Mouse (Mus musculus) cortical plate, adult 2 months (tissue): ENCODE measurements around the gene Ccdc106. TPM values are rescaled to one million over a fixed set of nuclear protein-coding genes. Genes with fewer than 3 reads are reported as not detected.

ENCODE experiments used
- H3K27ac ChIP-seq: fragments of 200-500 bp; 2 replicates; pipeline ENCODE4 v1.5.1; 2012; ENCODE audit warnings: low read length, control low read depth, inconsistent platforms; ENCODE audit not compliant: insufficient read depth
- H3K4me1 ChIP-seq: fragments of 200-500 bp; 2 replicates; pipeline ENCODE4 v1.6.1; 2011; ENCODE audit warnings: low read length; ENCODE audit not compliant: control insufficient read depth, insufficient read depth
- H3K4me3 ChIP-seq: fragments of 200-500 bp; 2 replicates; pipeline ENCODE4 v1.5.1; 2011; ENCODE audit warnings: mild to moderate bottlenecking, low read length, control low read depth; ENCODE audit not compliant: insufficient read depth
- CTCF ChIP-seq: fragments of 200-500 bp; IDR thresholded peaks from 2 replicates; pipeline ENCODE4 v1.5.1; 2011; ENCODE audit warnings: mild to moderate bottlenecking, control low read depth, low read length; ENCODE audit not compliant: insufficient read depth; ENCODE audit errors: extremely low read depth
- POLR2A ChIP-seq: fragments of 200-500 bp; IDR thresholded peaks from 2 replicates; pipeline ENCODE4 v1.6.1; 2011; ENCODE audit warnings: mild to moderate bottlenecking, low read length, control low read depth; ENCODE audit not compliant: insufficient read depth; ENCODE audit errors: extremely low read depth
- polyA plus RNA-seq: library from polyadenylated mRNA; depleted of rRNA; stranded (reverse); fragments of >200 nt; gene quantifications from 2 replicates; pipeline ENCODE4 v1.2.3, GENCODE M21; 2012

Gene Ccdc106
- polyA plus RNA-seq, 1 experiment, result 68.6 TPM

- H3K4me1 ChIP-seq, result no peaks in the 10 kb centered on the region; the same call in 1 of the 2 replicates
- TF ChIP-seq CTCF (peak; percentile 23; the same call in 1 of the 2 replicates), POLR2A (no peak)
- H3K4me3 ChIP-seq, result no peak overlapping the region
- no peak overlapping the region for H3K27ac ChIP-seq
These were observed 27.0 kb downstream of the Ccdc106 start for GRCm38 (mm10) chr7:5047313-5047712.

DNA sequence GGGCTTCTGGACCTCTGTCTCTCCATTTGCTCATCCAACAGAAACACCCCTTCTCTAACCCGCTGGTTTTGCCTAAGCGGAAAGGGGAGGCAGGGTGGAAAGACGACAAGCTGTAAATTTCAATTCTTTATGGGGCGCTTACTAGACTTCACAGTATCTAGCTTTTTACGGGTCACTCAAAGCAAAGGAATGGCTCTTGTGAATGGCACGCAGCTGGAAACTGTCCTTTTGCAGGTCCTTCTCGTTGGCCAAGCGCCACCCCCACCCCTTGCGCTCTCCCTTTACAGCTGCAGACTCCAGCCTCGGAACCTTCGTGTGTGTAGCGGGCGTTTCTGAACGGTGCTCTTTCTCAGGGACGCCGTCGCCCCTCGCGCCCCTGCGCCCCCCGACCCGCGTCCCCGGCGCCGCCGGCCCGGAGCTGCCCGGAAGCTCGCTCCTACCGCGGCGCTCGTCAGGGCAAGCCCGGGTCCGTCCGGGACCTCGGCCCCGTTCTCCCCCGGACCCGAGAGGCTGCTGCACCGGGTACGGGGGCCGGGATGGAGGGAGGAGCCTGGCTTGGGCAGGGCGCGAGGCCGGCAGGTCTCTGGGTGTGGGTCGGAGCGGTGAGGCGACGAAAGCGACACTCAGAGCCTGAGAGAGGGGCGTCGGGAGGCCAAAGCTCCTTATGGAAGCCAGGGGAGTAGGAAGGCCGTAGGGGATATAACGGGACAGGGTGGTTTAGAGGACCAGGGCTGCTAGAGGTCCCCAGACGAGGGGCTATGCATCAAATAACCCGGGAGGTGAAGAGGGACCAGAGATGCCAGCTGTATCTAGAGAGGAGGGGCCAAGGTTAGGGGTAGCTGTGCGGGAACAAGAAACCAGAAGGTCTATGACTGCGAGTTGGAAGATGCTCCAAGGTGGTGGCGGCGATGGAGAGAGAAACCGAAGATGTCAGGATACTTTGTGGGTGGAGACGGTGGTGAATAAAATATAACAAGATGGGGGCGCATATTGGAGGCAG is 31.1 kb downstream of the Ccdc106 start, which contains the start of gene Zfp580:
Zfp580 (plus strand) TSS at position 346 of the 1,000 bp plus-strand sequence.
- peak within 1 kb of the TSS; percentile 82 for H3K27ac ChIP-seq
- H3K4me1 ChIP-seq, result peaks cover 8% of the 10 kb centered on the region
- TF ChIP-seq CTCF, result no peak
- no peak for TF ChIP-seq POLR2A
- peak within 1 kb of the TSS; percentile 52 for H3K4me3 ChIP-seq

DNA sequence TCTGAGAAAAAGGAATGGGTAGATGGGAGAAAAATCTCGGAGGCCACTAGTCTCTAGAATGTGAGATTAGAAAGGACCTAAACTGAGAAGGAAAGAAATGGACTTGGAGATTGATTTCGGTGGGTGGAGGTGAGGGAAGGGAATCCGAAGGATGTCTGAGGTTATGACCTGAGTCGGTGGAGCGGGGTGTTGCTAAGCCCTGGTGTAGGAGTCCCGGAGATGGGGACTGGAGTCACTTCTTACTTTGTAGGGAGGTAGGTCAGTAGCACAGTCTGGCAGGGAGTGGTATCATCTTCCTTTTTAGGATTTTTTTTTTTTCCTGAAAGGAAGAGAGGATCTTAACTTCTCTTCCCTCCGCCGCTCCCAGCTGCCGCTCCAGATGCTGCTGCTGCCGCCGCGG is 32.1 kb downstream of the Ccdc106 start:
- TF ChIP-seq CTCF (no peak), POLR2A (no peak)
- H3K4me1 ChIP-seq, result peaks cover 8% of the 10 kb centered on the region
- H3K4me3 ChIP-seq, result peak overlapping the region; percentile 52
- peak overlapping the region; percentile 81; the same call in 1 of the 2 replicates for H3K27ac ChIP-seq

GRCm38 (mm10) chr7:5052931-5053343 is 32.6 kb downstream of the Ccdc106 start:
- H3K27ac ChIP-seq, result no peak overlapping the region
- no peak for TF ChIP-seq POLR2A
- no peak for TF ChIP-seq CTCF
- peak overlapping the region; percentile 52 for H3K4me3 ChIP-seq
- peaks cover 8% of the 10 kb centered on the region for H3K4me1 ChIP-seq

- TF ChIP-seq CTCF, result no peak
- peak; percentile 23; the same call in 1 of the 2 replicates for TF ChIP-seq POLR2A
- peak overlapping the region; percentile 52 for H3K4me3 ChIP-seq
- peaks cover 8% of the 10 kb centered on the region for H3K4me1 ChIP-seq
- H3K27ac ChIP-seq, result no peak overlapping the region
These were observed 33.3 kb downstream of the Ccdc106 start for GRCm38 (mm10) chr7:5053456-5054179.

DNA sequence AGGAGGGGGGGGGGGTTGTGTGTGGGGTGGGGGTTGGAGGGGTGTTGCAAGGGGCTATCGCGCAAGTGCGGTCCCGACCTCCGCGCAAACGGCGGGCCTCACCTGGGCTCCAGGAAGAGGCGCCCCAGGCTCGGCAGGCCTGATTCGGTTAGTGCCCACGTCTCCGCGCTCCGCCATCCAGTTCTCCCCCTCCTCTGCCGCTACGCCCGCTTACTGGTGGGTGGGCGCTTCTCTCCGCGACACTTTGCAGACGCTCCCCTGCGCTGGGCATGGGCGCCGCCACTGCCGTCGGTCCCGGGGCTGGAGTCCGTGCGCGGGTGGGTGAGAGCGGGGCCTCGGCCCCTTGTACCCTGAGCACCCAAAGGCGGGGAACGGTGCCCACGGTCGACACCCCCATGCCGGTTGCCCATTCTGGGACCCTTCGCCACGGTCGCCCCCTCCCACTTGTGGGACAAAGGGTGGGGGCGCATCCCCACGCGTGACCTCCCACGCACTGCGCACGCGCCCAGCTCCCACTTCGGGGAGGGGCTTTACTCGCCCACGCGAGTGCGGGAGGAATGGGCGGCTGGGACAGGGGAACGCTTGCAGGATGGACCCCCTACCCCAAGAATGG is 36.4 kb downstream of the Ccdc106 start:
- Histone ChIP-seq H3K4me1 (peaks cover 11% of the 10 kb centered on the region), H3K27ac (peak overlapping the region; percentile 93), H3K4me3 (peak overlapping the region; percentile 66)
- no peak for TF ChIP-seq CTCF
- peak; percentile 47; the same call in 1 of the 2 replicates for TF ChIP-seq POLR2A

DNA sequence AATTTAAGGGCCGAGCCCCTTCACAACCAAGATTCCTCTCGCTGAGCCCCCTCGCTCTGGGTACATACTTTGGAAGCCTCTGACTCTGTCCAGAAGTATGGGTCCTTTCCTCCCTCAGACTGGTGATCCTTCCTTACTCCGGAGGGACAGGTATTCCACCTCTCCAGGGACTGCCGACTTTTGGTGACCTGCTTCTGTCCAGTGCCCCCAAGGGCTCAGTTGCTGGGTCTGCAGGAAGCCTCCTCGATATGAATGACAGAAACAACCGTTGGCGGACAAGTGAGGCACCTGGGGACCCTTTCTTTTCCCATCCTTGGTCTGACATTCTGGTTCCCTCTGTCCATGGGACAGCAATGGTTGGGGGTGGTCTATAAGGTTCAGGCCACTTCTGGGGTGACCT is 37.0 kb downstream of the Ccdc106 start:
- Histone ChIP-seq H3K27ac (peak overlapping the region; percentile 93), H3K4me1 (peaks cover 11% of the 10 kb centered on the region), H3K4me3 (peak overlapping the region; percentile 66)
- no peak for TF ChIP-seq POLR2A
- TF ChIP-seq CTCF, result no peak

- H3K4me1 ChIP-seq, result peaks cover 11% of the 10 kb centered on the region
- peak overlapping the region; percentile 66 for H3K4me3 ChIP-seq
- TF ChIP-seq POLR2A, result no peak
- no peak for TF ChIP-seq CTCF
These were observed 37.5 kb downstream of the Ccdc106 start for GRCm38 (mm10) chr7:5057804-5058203.

DNA sequence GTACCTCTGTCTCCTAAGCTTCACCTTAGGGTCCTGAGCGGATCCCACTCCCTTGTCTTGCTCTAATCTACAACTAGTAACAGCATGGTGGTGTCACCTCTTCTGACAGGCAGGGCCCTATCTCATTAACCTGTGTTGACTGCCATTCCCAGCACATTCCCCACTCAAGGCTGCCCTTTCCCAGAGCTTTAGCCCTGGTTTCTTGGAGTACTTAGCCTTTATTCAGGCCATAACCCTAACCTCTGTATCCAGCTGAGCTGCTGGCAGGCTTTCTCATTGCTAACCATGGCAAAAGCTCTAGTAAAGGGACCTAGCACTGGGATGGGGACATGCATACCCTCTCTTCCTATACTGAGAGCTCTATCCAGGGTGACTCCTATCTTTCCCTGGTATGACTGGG is 38.3 kb downstream of the Ccdc106 start:
- Histone ChIP-seq H3K4me3 (no peak overlapping the region), H3K27ac (no peak overlapping the region), H3K4me1 (peaks cover 9% of the 10 kb centered on the region)
- no peak for TF ChIP-seq CTCF
- TF ChIP-seq POLR2A, result no peak

More at GRCm38 (mm10) chr7:5057804-5058203, 37.5 kb downstream of the Ccdc106 start:
- H3K27ac ChIP-seq, result no peak overlapping the region
